Mouse (Mus musculus): ENCODE measurements around the gene Mfsd11.

GRCm38 (mm10) chr11:116920746-116921145 is 68.5 kb downstream of the Mfsd11 start:
- no peak for TF ChIP-seq CTCF (IDR thresholded peaks at IDR 0.05; ENCODE audit: control insufficient read depth, insufficient read depth, low read length)
- TF ChIP-seq POLR2A (IDR thresholded peaks at IDR 0.05; ENCODE audit: borderline replicate concordance, control insufficient read depth, low read depth, low read length) = no peak
